Mouse (Mus musculus) C2C12 (cell line): ENCODE measurements around the gene Stum.

Source experiments
- CEBPB ChIP-seq: IDR thresholded peaks from one replicate; pipeline ENCODE4 v1.6.1; 2011; ENCODE audit warnings: low read depth, mild to moderate bottlenecking, control low read depth, moderate library complexity
- CTCF ChIP-seq: IDR thresholded peaks from one replicate; pipeline ENCODE4 v1.5.1; 2011; ENCODE audit not compliant: control insufficient read depth, insufficient read depth, insufficient read length

DNA sequence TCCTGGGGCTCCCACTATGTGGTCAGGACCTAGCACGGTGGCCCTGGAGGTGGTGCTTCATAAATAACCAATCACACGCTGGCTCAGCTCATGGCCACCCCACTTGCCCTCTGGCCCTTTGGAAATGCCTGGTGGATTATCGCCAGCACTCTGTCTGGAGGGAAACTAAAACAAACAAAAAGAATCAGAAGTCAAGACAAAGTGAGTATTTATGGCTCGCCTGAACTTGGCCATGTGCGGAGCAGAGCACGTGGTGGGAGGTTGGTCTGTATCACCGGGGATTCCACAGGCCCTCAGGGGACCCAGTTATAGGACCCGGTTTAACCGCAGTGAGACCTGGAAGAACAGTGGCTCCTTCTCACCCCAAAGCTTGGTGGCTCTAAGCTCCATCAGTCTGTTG, 74.5 kb downstream of the Stum start:
- TF ChIP-seq CTCF (no peak), CEBPB (no peak)
